In the genomic region with DNA sequence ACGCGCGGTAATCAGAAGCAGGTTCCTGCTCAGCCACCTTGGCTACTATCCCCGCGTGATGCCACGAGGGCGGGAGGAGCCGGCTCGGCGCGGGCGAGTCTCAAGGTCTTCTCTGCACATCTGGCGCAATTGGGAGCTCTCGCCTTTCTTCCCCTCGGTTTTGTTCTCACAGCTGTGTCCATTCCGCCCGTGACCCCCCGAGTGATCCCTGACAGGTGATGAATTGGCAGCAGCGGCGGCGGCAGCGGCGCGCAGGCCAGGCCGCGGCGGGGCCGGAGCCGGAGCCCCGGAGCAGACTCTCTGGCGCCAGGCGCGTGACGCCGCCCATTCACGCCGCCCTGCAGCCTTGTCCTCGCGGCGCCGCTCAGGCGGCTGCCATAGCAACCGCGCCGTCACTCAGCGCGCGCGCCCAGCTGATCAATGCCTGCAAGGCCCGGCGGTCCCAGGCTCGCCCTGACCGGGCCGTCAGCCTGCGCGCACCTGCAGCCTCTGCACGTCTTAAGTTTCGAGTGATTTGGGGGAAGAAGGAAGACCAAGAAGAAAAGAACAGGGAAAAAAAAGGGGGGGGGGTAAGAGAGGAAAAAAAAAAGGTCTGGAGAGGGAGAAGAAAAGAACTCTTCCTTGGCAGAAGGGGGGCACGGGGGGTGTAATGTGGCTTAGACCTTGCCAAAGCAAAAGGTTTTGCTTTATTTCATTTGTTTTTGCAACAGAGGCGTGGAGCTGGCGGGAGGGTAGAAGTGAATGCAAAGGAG, we compare ENCODE assay signal across 7 mouse cellular contexts. TPM values are rescaled to one million over a fixed set of nuclear protein-coding genes. Genes with fewer than 3 reads are reported as not detected.
DNase-seq lines count a peak whose midpoint lies in the region; ATAC-seq lines count a peak whose summit lies in the region.

No protein-coding gene starts in this region.

- H3K4me3 ChIP-seq in limb, embryonic 10.5 days, result peak overlapping the region; percentile 79
- peak overlapping the region; percentile 79 for H3K4me3 ChIP-seq in midbrain, embryonic 12.5 days

- no peaks in the 10 kb centered on the region for H3K36me3 ChIP-seq in limb, embryonic 10.5 days
- H3K36me3 ChIP-seq in midbrain, embryonic 12.5 days, result no peaks in the 10 kb centered on the region

- ATAC-seq in granulocyte monocyte progenitor cell, adult 5-6 weeks (replicated peaks; ENCODE audit: poor library complexity, severe bottlenecking), result peak; percentile 55
- ATAC-seq in midbrain, embryonic 12.5 days (ENCODE audit: low FRiP score, low read depth), result peak; percentile 80

- H3K4me1 ChIP-seq in limb, embryonic 10.5 days, result peaks cover 56% of the 10 kb centered on the region
- peaks cover 42% of the 10 kb centered on the region for H3K4me1 ChIP-seq in midbrain, embryonic 12.5 days

- peak overlapping the region; percentile 94 for H3K4me2 ChIP-seq in midbrain, embryonic 12.5 days (replicated peaks)

- peak overlapping the region; percentile 73 for H3K9ac ChIP-seq in midbrain, embryonic 12.5 days (replicated peaks)

- peak overlapping the region; percentile 99 for H3K27ac ChIP-seq in limb, embryonic 10.5 days
- H3K27ac ChIP-seq in midbrain, embryonic 12.5 days (replicated peaks), result peak overlapping the region; percentile 93

- DNase-seq in adrenal gland, adult 2 months, result peak; percentile 98
- DNase-seq in embryo, embryonic 11 days, result peak; percentile 99
- peak; percentile 97 for DNase-seq in kidney, adult 11 months
- DNase-seq in limb, embryonic 10.5 days (ENCODE audit: low spot score), result peak; percentile 98
- DNase-seq in spleen, adult 18-20 months, result peak; percentile 77 to 78

- no peaks in the 10 kb centered on the region for H3K9me3 ChIP-seq in limb, embryonic 10.5 days (replicated peaks)
- no peaks in the 10 kb centered on the region for H3K9me3 ChIP-seq in midbrain, embryonic 12.5 days

- no peaks in the 10 kb centered on the region for H3K27me3 ChIP-seq in limb, embryonic 10.5 days (ENCODE audit: low read depth, poor library complexity, severe bottlenecking)
- peaks cover 4% of the 10 kb centered on the region; the same call in 1 of the 2 replicates for H3K27me3 ChIP-seq in midbrain, embryonic 12.5 days

- WGBS in limb, embryonic 10.5 days, result under 1% methylated on average over 59 of the region's 61 CpGs
- WGBS in midbrain, embryonic 12.5 days, result under 1% methylated on average over 61 of the region's 61 CpGs

RNA-seq across cellular contexts. Expression of gene Id2, which starts 1.8 kb away (rescaled TPM):
- 100 to 1,000 TPM; 314 to 605 TPM for total RNA-seq in adrenal gland, adult 2 months (2021)
- polyA plus RNA-seq in adrenal gland, adult 2 months (2012; rRNA removed), result 408 and 447 TPM in 2 replicates
- 1.7 and 8.5 TPM in 2 replicates for total RNA-seq in granulocyte monocyte progenitor cell, adult 5-6 weeks (2014; fragmentation: Nextera tagmentation)
- total RNA-seq in granulocyte monocyte progenitor cell, adult 5-6 weeks (2017), result 7.4 and 11.7 TPM in 2 replicates
- 273 and 313 TPM in 2 replicates for polyA plus RNA-seq in limb, embryonic 10.5 days (2016; fragmentation: Nextera tagmentation; extraction: Ambion mirVana)
- 249 and 276 TPM in 2 replicates for polyA plus RNA-seq in midbrain, embryonic 12.5 days (2016; fragmentation: Nextera tagmentation; extraction: Ambion mirVana)

Comparison
In these comparisons a context has a peak if more than half of its experiments do, and no peak if none do; other contexts are left out.
1. Peak in every context shown above with its lines: DNase-seq, ATAC-seq, H3K4me3 ChIP-seq and H3K27ac ChIP-seq.